Mouse (Mus musculus): ENCODE measurements around the gene Rnd2. TPM values are rescaled to one million over a fixed set of nuclear protein-coding genes. Genes with fewer than 3 reads are reported as not detected.
"Not testable (repeated sequence)": the region's sequence is repeated elsewhere in the genome, so short reads cannot be mapped to it uniquely, and the experiment has no call there.

Rnd2 gene
- polyA plus RNA-seq, 1 experiment: 4.3 TPM

DNA sequence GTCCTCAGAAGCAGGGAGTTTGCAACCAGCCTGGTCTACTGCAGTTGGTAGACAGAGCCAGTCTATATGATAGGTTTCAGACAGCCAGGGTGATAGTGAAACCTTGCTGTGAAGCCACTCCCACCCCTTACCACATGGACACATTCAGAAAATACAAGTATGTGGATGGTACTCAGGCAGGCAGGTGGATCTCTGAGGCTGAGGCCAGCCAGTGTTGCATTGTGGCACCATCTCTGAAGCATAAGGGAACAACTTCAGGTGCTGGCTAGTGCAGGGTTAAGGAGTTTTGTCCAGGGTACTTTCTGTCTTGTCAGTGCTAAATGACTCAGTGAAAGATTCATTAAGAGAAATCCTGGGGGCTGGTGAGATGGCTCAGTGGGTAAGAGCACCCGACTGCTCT is 18.5 kb upstream of the Rnd2 start:
- WGBS: 93% methylated on average over 1 of the region's 1 CpGs
- no peak for TF ChIP-seq POLR2A (IDR thresholded peaks at IDR 0.05; ENCODE audit: control insufficient read depth, extremely low read depth, insufficient read depth, low read length, poor library complexity)
- no peak for TF ChIP-seq CTCF (IDR thresholded peaks at IDR 0.05; ENCODE audit: borderline replicate concordance, control insufficient read depth, extremely low read depth, insufficient read depth, low read length, poor library complexity)
- H3K4me1 ChIP-seq (replicated peaks; ENCODE audit: control insufficient read depth, insufficient read depth, low read length): peaks cover 14% of the 10 kb centered on the region

GRCm38 (mm10) chr11:101446860-101447259 is 17.9 kb upstream of the Rnd2 start:
- H3K4me3 ChIP-seq (ENCODE audit: control insufficient read depth, insufficient read depth, low read length): not testable (repeated sequence)
- peaks cover 14% of the 10 kb centered on the region for H3K4me1 ChIP-seq (replicated peaks; ENCODE audit: control insufficient read depth, insufficient read depth, low read length)

More for the DNA sequence above, 18.5 kb upstream of the Rnd2 start:
- Histone ChIP-seq H3K27ac (ENCODE audit: control insufficient read depth, insufficient read depth, low read length) (no peak overlapping the region), H3K4me3 (ENCODE audit: control insufficient read depth, insufficient read depth, low read length) (no peak overlapping the region), H3K36me3 (ENCODE audit: control insufficient read depth, insufficient read depth, low read length) (peaks cover 19% of the 10 kb centered on the region), H3K27me3 (ENCODE audit: control insufficient read depth, insufficient read depth, low read length) (no peaks in the 10 kb centered on the region)
- no peak for DNase-seq

DNA sequence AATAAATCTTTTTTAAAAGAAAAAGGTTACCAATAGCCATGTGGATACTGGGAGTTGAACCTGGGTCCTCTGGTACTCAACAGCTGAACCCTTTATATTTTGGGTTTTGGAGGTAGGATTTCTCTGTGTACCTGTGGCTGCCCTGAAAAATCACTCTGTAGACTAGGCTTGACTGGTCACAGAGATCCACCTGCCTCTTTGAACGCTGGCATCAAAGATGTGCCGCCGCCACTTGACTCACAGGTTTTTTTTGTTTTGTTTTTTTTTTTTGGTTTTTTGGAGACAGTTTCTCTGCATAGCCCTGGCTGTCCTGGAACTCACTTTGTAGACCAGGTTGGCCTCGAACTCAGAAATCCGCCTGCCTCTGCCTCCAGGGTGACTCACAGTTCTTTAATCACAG is 17.0 kb upstream of the Rnd2 start:
- peaks cover 16% of the 10 kb centered on the region for H3K4me1 ChIP-seq (replicated peaks; ENCODE audit: control insufficient read depth, insufficient read depth, low read length)
- H3K36me3 ChIP-seq (ENCODE audit: control insufficient read depth, insufficient read depth, low read length): peaks cover 19% of the 10 kb centered on the region
- peak overlapping the region; percentile 90 for H3K27ac ChIP-seq (ENCODE audit: control insufficient read depth, insufficient read depth, low read length)
- no peak for TF ChIP-seq POLR2A (IDR thresholded peaks at IDR 0.05; ENCODE audit: control insufficient read depth, extremely low read depth, insufficient read depth, low read length, poor library complexity)
- no peak for TF ChIP-seq CTCF (IDR thresholded peaks at IDR 0.05; ENCODE audit: borderline replicate concordance, control insufficient read depth, extremely low read depth, insufficient read depth, low read length, poor library complexity)
- H3K27me3 ChIP-seq (ENCODE audit: control insufficient read depth, insufficient read depth, low read length): no peaks in the 10 kb centered on the region
- DNase-seq: no peak
- H3K4me3 ChIP-seq (ENCODE audit: control insufficient read depth, insufficient read depth, low read length): peak overlapping the region; percentile 96; the same call in 1 of the 2 replicates
- WGBS: 27% methylated on average over 5 of the region's 5 CpGs

More at GRCm38 (mm10) chr11:101446860-101447259, 17.9 kb upstream of the Rnd2 start:
- H3K27ac ChIP-seq (ENCODE audit: control insufficient read depth, insufficient read depth, low read length); DNase-seq; H3K27me3 ChIP-seq (ENCODE audit: control insufficient read depth, insufficient read depth, low read length): not testable (repeated sequence)
- peaks cover 19% of the 10 kb centered on the region for H3K36me3 ChIP-seq (ENCODE audit: control insufficient read depth, insufficient read depth, low read length)
- 89% methylated on average over 8 of the region's 8 CpGs for whole genome bisulfite sequencing

DNA sequence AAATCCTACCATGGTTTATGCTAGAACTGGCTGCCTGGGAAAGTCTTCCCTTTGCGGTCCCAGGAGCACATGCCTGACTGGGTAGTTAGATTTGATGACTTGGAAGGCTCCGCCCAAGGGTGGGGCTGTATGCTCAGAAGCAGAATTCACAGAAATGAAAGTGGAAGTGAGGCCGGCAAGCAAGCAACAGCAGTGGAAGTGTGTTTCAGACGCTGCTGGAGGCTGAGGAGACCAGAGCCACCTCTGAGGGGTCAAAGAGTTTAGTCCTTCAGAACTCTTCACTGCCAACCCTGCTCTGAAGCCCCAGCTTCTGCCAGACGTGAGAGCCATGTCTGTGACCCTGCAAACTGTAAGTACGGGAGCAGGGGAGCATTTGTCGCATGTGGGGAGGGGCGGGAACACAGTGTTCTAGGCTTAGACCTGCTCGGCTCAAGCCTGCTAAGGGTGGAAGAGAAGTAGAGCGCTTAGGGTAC is 16.5 kb upstream of the Rnd2 start, which contains the start of gene Ifi35:
Gene Ifi35 (plus strand): TSS at position 134 of the 473 bp plus-strand sequence.
- Histone ChIP-seq H3K4me1 (replicated peaks; ENCODE audit: control insufficient read depth, insufficient read depth, low read length) (peaks cover 16% of the 10 kb centered on the region), H3K36me3 (ENCODE audit: control insufficient read depth, insufficient read depth, low read length) (peaks cover 18% of the 10 kb centered on the region), H3K4me3 (ENCODE audit: control insufficient read depth, insufficient read depth, low read length) (peak within 1 kb of the TSS; percentile 96), H3K27me3 (ENCODE audit: control insufficient read depth, insufficient read depth, low read length) (no peaks in the 10 kb centered on the region), H3K27ac (ENCODE audit: control insufficient read depth, insufficient read depth, low read length) (peak within 1 kb of the TSS; percentile 90)
- under 1% methylated on average over 10 of the region's 10 CpGs for WGBS
- TF ChIP-seq CTCF (IDR thresholded peaks at IDR 0.05; ENCODE audit: borderline replicate concordance, control insufficient read depth, extremely low read depth, insufficient read depth, low read length, poor library complexity) (no peak), POLR2A (IDR thresholded peaks at IDR 0.05; ENCODE audit: control insufficient read depth, extremely low read depth, insufficient read depth, low read length, poor library complexity) (peak; percentile 59; the same call in 1 of the 2 replicates)
- DNase-seq: peak; percentile 76

DNA sequence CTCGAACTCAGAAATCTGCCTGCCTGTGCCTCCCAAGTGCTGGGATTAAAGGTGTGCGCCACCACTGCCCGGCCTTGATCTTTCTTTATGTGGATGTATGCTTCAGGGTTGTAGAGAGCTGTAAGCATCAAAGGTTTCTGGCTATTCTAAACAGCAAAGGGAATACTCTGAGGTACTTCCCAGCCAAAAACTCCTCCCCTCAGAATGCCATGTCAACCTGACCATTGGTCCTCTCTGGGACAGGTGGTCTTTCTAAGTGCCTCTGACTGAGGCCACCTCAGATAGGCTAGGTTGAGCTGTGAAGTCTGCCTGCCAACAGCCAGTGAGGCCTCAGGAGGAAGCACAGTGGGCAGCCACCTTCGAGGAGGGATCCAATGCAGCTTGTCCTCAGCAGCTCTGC is 15.9 kb upstream of the Rnd2 start:
- H3K27me3 ChIP-seq (ENCODE audit: control insufficient read depth, insufficient read depth, low read length): no peaks in the 10 kb centered on the region
- peaks cover 16% of the 10 kb centered on the region for H3K4me1 ChIP-seq (replicated peaks; ENCODE audit: control insufficient read depth, insufficient read depth, low read length)
- WGBS: 9% methylated on average over 4 of the region's 4 CpGs
- H3K27ac ChIP-seq (ENCODE audit: control insufficient read depth, insufficient read depth, low read length): peak overlapping the region; percentile 90
- TF ChIP-seq POLR2A (IDR thresholded peaks at IDR 0.05; ENCODE audit: control insufficient read depth, extremely low read depth, insufficient read depth, low read length, poor library complexity): no peak
- no peak for TF ChIP-seq CTCF (IDR thresholded peaks at IDR 0.05; ENCODE audit: borderline replicate concordance, control insufficient read depth, extremely low read depth, insufficient read depth, low read length, poor library complexity)
- peaks cover 13% of the 10 kb centered on the region for H3K36me3 ChIP-seq (ENCODE audit: control insufficient read depth, insufficient read depth, low read length)
- H3K4me3 ChIP-seq (ENCODE audit: control insufficient read depth, insufficient read depth, low read length): peak overlapping the region; percentile 96
- no peak for DNase-seq

DNA sequence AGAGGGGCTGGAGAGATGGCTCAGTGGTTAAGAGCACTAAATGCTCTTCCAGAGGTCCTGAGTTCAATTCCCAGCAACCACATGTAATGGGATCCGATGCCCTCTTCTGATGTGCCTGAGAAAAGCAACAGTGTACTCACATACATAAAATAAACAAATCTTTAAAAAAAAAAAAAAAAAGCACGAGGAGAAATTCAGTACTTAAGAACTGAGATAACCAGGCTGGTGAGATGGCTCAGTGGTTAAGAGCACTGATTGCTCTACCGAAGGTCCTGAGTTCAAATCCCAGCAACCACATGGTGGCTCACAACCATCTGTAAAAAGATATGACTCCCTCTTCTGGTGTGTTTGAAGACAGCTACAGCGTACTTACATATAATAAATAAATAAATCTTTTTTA is 15.2 kb upstream of the Rnd2 start:
- H3K4me3 ChIP-seq (ENCODE audit: control insufficient read depth, insufficient read depth, low read length); DNase-seq; H3K36me3 ChIP-seq (ENCODE audit: control insufficient read depth, insufficient read depth, low read length); H3K27me3 ChIP-seq (ENCODE audit: control insufficient read depth, insufficient read depth, low read length); H3K27ac ChIP-seq (ENCODE audit: control insufficient read depth, insufficient read depth, low read length): not testable (repeated sequence)
- 76% methylated on average over 4 of the region's 4 CpGs for WGBS
- H3K4me1 ChIP-seq (replicated peaks; ENCODE audit: control insufficient read depth, insufficient read depth, low read length): peaks cover 16% of the 10 kb centered on the region

DNA sequence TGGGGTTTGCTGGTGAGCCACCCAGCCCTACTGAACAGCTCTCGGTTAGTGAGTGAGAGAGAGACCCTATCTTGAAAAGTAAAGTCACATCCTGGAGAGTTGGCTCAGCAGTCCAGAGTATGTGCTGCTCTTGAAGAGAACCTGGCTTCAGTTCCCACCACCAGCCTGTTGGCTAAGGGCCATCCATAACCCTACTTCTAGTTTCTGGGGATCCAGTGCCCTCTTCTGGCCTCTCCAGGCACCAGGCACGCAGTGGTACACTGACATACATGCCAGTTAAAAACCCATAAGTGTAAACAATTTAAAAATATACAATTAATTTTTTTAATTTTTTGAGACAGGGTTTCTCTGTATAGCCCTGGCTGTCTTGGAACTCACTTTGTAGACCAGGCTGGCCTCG is 14.4 kb upstream of the Rnd2 start:
- WGBS: 86% methylated on average over 3 of the region's 3 CpGs
- H3K27ac ChIP-seq (ENCODE audit: control insufficient read depth, insufficient read depth, low read length): no peak overlapping the region
- TF ChIP-seq POLR2A (IDR thresholded peaks at IDR 0.05; ENCODE audit: control insufficient read depth, extremely low read depth, insufficient read depth, low read length, poor library complexity) (no peak), CTCF (IDR thresholded peaks at IDR 0.05; ENCODE audit: borderline replicate concordance, control insufficient read depth, extremely low read depth, insufficient read depth, low read length, poor library complexity) (no peak)
- H3K4me3 ChIP-seq (ENCODE audit: control insufficient read depth, insufficient read depth, low read length): no peak overlapping the region
- H3K4me1 ChIP-seq (replicated peaks; ENCODE audit: control insufficient read depth, insufficient read depth, low read length): peaks cover 16% of the 10 kb centered on the region
- no peaks in the 10 kb centered on the region for H3K36me3 ChIP-seq (ENCODE audit: control insufficient read depth, insufficient read depth, low read length)
- peak; percentile 36 for DNase-seq
- H3K27me3 ChIP-seq (ENCODE audit: control insufficient read depth, insufficient read depth, low read length): no peaks in the 10 kb centered on the region
